Mouse (Mus musculus): ENCODE measurements around the gene Cd177.
"Not testable (repeated sequence)": the region's sequence is repeated elsewhere in the genome, so short reads cannot be mapped to it uniquely, and the experiment has no call there.

Gene Cd177

DNA sequence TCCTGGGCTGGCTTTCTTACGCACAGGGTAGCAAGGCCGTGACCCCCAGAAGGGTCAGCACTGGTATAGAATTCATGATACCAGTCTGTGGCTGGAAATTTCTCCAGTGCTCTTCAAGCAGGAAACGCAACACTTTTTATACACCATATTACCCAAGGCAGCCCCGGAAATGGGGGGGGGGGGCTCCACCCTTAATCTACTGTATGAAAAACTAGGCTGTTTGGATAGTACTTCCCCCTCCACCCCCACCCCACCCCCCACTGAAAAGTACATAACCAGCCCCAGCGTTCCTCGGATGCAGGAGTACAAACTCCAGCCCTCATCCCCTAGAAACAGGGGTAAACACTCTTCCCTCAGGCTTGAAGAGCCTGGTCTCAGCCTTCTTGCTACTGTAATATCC is at the start of gene Cd177:
Cd177 (minus strand) TSS at position 101 of the 400 bp plus-strand sequence.
- no peak for DNase-seq

DNA sequence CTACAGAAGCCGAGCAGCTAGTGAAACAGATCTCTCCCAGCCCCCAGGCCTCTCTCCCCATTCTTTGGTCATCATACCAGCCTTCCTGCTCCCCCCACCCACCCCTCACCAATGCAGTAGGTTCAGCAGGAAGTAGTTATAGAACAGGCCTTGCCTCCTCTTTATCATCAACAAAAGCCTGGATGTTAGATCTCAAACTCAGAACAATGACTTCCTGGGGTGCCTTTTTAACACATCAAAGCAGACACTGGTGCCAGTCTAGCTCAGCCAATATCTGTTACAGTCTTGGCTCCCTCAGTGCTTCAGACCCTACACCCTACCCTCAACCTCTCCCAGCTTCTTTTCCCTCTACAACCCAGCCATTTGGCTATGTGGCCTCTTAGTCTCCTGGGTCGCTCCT is 48.9 kb upstream of the Cd177 start:
- no peak for DNase-seq

- no peak for DNase-seq
Observed at GRCm38 (mm10) chr7:24804826-24805225, 44.7 kb upstream of the Cd177 start.

DNA sequence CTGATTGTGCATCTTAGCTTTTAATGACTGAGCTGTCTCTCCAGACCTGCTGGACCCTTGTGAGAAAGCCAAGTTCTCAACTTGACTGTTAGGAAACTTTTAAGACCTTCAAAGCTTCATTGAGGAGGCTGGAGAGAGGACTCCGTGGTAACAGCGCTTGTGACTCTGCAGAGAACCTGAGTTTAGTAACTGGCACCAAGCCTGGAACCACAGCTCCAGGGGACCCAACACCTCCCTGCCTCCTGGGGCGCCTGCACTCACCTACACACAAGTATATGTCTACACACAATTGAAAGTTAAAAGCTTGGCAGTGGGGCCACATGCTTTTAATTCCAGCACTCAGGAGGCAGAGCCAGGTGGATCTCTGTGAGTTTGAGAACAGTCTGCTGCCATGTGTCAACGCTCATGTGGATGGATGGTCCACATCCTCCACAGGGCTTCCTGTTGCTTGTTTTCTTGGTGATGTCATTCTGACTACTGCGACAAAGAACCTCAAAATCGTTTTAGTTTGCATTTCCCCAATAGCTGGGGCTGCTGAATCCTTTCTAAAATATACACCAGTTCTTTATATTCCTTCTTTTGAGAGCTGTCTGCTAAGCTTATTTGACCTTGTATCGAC is 42.1 kb upstream of the Cd177 start:
- no peak for DNase-seq

DNA sequence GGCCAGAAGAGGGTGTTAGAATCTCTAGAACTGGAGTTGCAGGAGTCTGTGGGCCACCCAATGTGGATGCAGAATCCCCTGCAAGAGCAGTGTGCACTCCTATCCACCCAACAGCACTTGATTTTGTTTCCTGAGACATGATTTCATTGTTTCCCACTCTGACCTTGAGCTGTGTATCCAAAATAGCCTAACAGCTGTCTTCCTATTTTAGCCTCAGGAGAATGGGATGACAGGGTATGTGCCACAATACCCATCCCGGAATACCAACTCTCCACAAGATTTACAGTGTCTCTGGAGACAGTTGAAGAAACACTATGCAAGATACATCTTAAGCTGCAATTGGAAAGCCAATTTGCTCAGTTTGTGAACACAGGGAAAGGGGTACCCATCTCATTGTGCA is 37.8 kb upstream of the Cd177 start:
- no peak for DNase-seq

- DNase-seq, result not testable (repeated sequence)
Observed at GRCm38 (mm10) chr7:24776918-24777317, 16.8 kb upstream of the Cd177 start, which contains the start of gene Ceacam10. Gene Ceacam10, plus strand, starts transcription at chr7:24777206.

DNA sequence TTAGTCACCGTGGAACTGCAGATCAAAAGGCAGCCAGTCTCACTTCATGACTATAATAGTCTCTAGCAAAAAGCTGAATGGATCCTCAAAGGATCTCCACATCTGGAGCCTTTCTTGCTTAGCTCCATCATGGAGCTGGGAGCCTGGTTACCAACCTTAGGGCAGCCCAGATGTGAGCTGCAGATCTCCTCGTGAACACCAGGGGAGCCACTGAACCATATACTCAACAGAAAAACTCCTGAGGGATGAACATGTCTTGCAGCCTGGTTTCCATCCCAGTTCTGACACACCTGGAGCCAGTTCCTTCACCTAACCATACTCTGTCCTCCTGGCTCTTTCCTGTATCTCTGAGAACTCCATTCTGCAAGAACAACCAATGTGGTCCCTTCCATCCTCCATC is 16.0 kb upstream of the Cd177 start:
- no peak for DNase-seq

DNA sequence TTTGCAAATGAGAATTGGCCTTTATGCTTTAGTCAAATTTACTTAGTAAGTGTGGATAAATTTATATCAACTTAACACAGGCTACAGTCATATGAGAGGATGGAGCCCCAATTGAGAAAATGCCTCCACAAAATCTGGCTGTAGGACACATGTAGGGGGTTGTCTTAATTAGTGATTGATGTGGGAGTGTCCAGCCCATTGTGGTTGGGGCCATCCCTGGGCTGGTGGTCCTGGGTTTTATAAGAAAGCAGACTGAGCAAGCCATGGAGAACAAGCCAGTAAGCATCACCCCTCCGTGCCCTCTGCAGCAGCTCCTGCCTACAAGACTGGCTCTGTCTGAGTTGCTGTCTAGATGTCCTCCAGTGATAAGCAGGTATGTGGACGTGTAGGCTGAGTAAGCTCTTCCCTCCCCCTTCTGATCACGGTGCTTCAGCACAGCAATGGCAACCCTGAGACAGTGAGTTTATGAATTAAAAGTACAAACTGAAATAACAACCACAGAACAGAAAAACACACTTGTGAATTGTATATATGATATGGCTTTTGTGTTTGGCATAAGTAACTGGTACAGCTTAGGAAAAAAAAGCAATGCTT is 13.9 kb upstream of the Cd177 start:
- no peak for DNase-seq

- DNase-seq, result no peak
Observed at GRCm38 (mm10) chr7:24771361-24771760, 11.2 kb upstream of the Cd177 start.

DNA sequence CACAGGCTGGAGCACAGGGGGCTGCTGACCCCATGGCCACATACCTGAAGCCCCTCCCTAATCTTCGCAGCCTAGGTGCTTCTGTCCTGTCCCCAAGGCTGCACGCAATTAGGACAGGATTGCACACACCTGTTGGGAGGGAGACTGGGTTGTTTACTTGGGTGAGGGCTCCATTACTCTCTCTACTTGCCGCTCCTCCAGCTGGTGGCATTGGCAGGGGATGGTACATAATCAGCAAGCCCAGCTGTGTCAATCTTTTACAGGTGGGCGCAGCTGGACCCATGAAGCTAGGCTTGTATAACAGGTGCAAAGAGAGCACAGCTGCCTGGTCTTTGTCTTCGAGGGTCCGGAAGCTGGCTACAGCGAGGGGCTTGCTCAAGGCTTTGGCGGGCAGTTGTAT is 2.5 kb upstream of the Cd177 start:
- DNase-seq, result no peak

- no peak for DNase-seq
Observed at GRCm38 (mm10) chr7:24761161-24761560, 1.1 kb upstream of the Cd177 start.

DNA sequence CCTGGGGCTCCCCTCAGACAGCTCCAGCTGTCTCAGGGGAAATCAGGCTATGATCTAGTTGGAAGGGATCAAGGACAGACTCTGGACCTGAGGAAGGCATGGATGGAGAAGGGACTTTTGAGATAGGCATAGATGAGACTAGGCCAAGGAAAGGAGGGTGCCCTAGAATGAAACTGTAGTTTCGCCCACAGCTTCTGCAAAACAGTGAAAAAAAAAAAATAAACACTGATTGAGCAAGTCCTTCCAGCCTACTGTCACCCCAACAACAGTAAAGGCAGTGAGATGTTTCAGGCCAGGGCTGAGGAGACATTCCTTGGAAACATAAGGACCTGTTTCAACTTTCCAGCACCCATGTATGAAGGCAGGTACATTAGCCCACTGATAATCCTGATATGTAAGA is 1.6 kb downstream of the Cd177 start:
- no peak for DNase-seq

- DNase-seq, result no peak
Observed at GRCm38 (mm10) chr7:24753476-24753875, 6.6 kb downstream of the Cd177 start.

DNA sequence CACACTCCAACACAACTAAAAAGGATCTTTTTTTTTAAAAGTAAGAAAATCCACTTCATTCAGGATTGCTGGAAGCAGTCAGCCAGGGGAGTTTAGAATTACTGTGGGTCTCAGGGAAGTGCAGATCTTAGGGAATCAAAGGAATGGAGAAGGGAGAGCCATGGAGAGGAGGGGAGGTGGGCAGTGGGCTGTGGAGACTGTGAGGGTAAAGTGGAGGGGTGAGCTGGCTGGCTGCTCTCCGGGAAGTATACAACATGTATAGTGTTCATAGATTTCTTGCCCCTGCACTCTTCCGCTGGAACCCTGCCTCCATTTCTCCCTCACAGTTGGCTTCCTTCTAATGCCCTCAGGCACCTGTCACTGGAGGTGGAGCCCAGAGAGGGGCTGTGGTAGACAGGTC is 8.5 kb downstream of the Cd177 start:
- DNase-seq, result no peak

GRCm38 (mm10) chr7:24750695-24751094 is 9.4 kb downstream of the Cd177 start:
- no peak for DNase-seq

GRCm38 (mm10) chr7:24735970-24736670 is 24.0 kb downstream of the Cd177 start:
- DNase-seq, result peak; percentile 16

DNA sequence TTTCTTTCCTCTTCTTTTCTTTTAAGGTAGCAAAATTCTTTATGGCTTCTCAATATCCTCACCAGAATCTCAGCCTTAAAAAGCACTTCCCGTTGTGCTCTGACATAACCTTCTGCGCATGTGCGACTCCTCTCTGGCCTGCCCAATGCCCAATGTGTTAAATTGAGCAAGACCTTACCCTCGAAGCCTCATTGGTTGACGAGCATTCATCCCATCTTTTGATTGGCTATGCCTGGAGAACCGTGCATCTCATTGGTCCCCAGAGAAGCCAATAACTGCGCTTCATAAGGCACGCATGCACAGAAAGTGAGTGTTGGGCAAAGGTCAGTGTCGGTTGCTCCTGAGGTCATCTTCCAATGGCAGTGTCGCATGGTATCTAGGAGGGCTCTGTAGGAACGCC is 33.3 kb downstream of the Cd177 start, which contains the start of gene Gm4763:
Gm4763 (minus strand) TSS at position 101 of the 400 bp plus-strand sequence.
- DNase-seq, result not testable (repeated sequence)

GRCm38 (mm10) chr7:24715039-24715438 is 45.1 kb downstream of the Cd177 start:
- DNase-seq, result no peak

GRCm38 (mm10) chr7:24708832-24709292 is 51.2 kb downstream of the Cd177 start, which contains the start of gene BC049730:
Gene BC049730, plus strand, starts transcription at chr7:24709242.
- DNase-seq, result no peak

DNA sequence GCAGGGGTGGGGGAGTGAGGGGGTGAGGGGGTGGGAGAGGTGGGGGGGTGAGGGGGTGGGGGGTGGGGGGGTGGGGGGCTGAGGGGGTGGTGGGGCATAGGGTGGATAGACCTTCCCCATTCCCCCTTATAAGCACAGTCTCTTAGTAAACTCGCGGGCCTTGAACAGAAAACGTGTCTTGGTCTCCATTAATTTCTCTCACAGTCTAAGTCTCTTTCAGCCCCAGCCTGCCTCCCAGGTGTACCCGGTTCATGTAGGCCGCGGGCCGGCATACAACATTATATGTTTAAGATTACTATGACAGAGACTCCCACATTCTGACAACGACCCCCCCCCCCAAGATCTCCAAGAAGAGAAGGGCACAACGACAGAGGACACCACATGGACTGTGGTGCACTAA is 57.3 kb downstream of the Cd177 start:
- DNase-seq, result not testable (repeated sequence)

DNA sequence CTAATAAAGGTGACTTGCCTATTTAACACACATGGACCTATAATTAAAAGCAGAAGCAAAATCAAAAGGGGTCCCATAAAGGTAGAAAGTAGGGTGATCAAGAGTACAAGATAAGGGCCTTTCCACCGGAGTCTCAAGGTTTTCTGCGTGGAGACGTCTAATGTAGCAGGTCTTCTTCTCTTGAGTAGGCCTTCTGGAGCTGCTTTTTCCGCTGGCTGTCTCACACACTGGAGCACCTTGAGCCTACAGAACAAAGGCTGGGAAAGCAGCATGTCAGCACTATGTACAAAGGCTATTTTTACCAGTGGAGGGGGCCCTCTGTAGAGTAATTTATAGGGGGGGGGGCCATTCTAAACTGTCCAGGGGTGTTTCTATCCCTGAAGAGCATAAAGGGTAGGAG is 62.2 kb downstream of the Cd177 start:
- DNase-seq, result not testable (repeated sequence)
